Mouse (Mus musculus) lung, postnatal 10 days (tissue): ENCODE data around the gene Prc1.

Experiments
- DNase-seq: peaks from one replicate; pipeline ENCODE4 v3.0.0; 2021

Prc1 gene

DNA sequence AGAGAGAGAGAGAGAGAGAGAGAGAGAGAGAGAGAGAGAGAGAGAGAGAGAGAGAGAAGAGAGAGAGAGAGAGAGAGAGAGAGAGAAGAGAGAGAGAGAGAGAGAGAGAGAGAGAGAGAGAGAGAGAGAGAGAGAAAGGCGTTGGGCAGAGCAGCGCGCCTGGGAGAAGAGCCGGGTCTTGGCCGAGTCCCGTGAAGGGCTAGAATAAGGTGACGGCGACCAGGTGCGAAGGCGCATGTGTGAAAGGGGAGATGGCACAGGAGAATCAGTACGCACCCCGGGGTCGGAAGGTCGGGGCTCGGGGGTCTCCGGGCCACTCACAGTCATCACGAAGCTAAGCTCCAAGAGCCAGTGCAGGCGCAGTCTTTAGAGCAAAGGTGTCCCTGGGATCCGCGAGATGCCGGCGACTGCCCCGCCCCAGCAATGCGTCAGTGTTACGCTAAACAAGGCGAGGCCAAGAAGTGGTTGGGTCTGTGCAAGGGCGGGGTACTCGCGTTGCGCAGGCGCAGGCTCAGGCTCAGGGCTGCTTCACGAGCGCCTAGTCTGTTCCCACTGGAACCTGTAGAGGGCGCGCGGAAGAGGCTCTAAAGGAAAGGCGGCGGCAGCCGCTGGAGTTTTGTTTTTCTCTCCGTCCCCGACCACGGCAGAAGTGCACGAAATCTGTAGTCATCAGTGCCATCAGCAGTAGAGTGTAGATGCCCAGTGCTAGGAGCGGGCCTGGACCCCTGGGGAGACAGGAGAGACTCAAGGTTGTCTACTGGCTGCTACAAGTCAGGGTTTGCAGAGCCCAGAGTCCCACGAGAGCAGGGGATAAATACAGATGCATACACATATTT lies 45.8 kb downstream of the Prc1 start:
- DNase-seq = peak; percentile 99

DNA sequence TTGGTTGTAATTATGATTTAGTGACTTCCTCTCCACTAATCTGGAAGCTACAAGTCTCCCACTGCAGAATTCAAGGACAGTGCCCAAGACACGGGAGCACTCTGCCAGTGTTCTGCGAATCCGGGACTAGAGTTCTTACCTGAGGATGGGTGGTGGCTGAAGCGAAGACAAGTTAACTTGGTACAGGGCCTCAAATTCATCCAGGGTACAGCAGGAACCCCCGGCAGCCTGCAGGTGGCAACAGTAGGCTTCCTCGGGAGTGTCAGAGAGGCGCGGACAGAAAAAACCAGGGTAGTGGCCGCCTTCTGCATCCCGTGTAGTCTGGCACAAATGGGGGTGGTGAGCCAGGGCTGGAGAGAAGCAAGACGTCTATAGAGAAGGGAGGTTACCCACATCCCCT lies 46.5 kb downstream of the Prc1 start, which contains the start of gene Unc45a:
TSS of gene Unc45a (minus strand) at position 213 of the 400 bp plus-strand sequence.
- DNase-seq = peak; percentile 89

DNA sequence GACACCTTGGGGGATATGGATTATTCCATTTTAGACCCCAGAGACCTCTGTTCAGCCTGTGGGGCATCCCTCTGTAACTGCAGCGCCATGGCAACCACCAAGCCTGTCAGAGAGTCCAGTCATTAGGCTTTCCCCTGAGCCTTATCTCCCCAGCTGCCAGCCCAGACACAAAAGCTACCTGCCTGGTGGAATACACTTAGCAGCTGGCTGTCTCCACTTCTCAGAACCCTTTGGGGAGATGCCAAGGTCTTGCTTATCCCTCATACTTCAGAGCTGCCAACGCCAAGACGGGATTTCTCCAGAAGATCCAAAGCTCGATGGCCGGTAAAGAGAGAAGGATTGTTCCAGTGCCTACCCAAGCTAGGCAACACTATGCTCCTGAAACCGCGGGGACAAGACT lies 47.5 kb downstream of the Prc1 start:
- DNase-seq = no peak

DNA sequence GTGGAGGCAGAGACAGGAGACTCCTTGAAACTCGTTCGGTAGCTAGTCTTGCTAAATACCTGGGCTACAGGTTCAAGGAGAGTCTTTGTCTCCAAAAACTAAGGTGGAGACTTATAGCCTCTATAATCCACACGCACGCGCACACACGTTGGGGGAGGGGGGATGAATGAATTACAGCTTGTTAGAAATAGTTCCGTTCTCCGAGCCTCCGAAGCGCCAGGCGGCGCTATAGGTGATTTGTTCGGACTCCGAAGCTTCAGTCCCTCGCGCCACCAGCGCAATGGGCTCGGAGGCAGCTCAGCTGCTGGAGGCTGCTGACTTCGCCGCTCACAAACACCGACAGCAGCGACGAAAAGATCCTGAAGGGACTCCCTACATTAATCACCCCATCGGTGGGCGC lies 48.6 kb downstream of the Prc1 start, which contains the start of gene Hddc3:
TSS of gene Hddc3 (plus strand) at position 247 of the 400 bp plus-strand sequence.
- peak; percentile 98 for DNase-seq

DNA sequence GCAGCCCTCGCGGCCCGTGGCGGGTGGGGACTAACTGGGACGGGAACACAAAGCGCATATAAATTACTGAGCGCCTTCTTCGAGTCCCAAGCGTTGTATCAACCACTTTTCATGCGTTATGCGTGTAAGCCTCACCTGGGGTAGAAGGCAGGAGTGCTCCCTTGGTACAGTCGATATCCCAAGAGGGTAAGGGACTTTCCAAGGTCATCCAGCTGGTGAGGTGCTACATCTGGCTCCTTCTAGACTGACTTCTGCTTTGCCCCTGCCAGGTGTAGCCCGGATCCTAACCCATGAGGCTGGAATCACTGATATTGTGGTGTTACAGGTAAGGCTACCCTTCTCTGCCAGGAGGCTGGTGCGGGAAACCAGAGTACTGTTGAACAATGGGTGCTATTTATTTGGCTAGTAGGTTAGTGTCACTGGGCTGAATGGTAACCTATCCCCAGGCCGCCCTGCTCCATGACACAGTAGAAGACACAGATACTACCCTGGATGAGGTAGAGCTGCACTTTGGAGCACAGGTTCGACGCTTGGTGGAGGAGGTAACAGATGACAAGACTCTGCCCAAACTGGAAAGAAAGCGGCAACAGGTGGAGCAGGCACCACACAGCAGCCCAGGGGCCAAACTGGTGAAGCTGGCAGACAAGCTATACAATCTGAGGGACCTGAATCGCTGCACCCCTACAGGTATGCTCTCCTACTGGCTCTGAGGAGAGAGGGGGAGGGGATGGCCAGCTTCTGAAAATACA lies 49.2 kb downstream of the Prc1 start:
- DNase-seq = no peak

DNA sequence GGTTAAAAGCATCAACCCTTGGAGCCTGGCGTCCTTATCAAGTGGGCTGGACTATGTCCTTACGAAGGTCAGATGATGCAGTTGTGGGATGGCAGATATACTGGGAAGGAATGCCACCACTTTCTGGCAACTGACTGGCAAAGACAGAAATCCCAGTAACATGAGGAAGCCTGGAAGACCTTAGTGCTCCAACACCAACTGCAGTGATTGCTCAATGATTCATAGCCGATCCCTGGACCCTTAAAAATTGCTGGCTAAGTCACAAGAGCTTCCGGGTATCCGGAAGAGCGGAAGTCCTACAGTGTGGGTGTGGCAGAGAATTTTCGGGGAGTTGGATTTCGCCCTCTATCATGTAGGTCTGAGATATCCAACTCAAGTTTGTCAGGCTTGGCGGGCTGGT lies 51.9 kb downstream of the Prc1 start:
- DNase-seq = no peak

DNA sequence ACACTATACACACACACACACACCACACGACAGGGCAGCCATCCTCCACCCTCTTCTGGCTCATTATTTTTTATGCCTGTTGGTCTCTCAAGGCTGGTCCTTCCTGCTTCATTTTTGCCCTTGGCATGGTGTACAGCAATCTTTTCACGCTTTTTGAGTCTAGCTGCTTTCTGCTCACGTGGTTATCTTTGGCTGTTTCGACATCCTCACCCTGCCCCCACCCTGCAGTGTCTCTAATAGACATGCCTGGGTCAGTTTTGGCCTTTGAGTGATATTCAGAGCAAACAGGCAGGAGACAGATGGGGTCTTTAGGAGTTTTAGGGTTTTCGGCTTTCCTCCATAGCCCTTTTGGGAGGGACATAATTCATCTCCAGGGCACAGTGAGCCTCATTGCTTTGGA lies 52.6 kb downstream of the Prc1 start:
- peak; percentile 52 for DNase-seq

DNA sequence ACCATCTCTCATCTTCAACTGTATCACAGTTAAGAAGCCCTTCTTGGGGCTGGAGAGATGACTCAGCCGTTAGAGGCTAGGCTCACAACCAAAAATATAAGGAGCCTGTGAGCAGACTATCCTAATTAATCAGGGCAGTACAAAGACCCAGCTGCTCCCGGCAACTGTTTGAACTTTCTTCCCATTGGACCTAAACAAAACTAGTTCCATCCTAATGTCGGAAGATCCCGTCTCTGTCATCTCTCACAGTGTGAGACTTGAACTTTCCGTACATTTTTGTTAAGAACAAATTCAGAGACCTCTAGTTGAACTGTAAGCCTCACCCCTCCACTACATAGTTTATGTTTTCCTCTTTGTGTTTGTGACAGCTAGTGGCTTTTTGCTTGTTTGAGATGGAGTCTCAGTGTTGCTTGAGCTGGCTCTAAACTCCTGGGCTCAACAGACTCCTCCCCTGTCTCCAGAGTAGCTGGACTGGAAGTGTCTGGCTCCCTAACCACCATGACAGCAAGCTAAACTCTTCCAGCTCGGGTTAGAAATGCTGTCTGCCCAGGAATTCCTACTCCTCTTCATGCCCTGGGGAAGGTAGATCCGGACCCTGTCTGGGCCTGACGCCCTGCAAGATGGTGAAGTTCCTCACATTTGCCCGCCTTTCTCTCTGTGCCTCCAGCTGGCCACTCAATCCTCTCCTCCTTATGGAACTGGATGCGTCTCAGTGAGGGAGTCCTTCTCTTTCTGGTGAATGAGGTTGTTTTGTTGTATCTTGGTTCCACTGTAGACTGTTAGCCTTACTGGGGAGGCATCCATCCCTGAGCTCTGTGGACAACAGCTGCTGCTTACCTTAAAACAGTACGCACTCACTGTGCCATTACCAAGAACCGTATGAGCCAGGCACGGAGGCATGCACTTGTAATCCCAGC lies 53.7 kb downstream of the Prc1 start:
- DNase-seq = peak; percentile 48

DNA sequence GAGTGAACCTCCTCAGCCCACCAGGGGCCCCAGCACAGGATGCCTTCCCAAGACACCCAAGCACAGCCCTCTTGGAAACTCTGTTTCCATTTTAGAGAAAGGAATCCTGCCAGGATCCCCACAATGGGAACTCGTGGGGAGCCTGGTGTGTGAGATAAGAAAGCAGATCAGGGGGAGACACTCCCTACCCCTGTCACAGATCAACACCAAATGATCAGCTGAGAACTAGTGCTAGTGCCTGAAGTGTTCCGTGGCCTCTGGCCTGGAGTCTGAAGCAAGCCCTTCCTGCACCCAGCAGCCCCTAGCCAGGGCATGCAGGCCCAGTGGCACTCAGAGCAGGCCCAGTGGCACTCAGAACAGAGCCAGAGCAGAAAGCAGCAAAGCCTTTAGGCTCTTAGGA lies 56.6 kb downstream of the Prc1 start:
- DNase-seq = no peak

DNA sequence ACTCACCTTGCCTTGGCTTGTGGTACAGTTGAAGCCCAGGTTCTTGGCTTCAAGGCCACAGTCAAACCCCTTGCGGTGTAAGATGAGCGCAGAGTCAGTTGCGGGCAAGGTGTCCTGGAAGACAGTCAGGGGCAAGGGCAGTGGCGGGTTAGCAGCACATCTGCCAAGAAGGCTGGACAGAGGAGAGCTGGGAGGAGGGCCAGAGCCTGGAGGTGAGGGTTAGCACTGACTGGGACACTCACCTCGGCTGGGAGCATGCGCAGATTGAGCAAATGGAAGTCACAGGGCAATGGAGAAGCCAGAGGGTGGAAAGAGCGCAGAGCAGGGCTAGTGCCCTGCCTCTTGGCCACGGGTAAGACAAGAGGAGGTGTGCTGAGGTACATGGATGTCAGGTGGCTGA lies 58.7 kb downstream of the Prc1 start:
- DNase-seq = no peak

DNA sequence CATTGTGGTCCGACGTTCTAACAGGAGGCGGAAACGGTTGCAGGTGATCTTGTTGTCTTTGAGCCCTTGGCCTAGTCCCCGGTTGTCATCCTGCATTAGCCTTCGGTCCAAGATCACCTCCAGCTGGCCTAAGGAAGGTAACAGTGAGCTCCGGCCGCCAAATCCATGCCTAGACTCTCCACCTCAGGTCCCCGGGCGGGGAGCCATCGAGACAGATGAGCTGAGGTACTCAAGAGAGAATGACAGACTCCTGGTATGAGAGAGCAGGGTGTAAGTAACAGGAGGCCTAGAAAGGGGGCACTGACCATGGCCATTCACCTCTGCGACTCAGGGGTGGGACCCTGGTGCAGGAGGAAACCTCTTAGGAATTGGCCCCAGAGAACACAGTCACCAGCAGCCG lies 62.1 kb downstream of the Prc1 start:
- no peak for DNase-seq

DNA sequence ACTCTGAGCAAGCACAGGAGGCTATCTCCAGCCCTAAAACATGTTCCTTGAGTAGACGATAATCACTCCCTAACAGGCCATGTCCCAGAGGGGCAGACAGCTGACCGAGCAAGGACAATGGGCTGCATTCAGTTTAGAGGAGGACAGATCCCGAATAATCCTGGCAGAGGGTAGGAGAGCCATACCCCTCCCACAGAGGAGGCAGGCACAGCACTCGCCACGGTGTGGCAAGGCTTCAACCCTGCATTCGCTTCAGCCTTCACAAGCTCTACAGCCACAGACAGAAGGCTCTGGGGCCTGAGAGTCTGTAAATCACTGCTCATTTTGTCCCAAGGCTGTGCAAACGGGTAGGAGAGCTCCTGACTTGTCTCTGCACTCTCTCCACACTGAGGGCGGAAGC lies 62.9 kb downstream of the Prc1 start:
- DNase-seq = no peak

DNA sequence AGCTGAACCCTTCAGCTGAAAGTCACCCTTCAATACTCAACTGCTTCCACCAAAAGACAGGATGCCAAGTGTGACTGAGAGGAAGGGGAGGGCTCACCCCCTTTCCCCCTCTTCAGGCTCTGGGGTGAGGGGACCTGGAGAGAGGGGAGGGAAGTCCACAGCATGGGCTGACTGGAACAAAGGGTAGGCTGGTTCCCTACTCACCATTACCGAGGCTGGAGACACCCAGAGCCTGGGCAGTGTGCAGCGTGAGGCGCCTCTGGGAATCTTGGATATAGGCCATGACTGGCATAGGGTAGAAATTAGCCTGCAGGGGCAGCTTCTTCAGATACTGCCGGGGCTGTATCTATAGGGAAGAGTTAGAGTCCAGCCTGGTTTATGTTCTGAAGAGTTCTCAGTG lies 63.8 kb downstream of the Prc1 start:
- no peak for DNase-seq

DNA sequence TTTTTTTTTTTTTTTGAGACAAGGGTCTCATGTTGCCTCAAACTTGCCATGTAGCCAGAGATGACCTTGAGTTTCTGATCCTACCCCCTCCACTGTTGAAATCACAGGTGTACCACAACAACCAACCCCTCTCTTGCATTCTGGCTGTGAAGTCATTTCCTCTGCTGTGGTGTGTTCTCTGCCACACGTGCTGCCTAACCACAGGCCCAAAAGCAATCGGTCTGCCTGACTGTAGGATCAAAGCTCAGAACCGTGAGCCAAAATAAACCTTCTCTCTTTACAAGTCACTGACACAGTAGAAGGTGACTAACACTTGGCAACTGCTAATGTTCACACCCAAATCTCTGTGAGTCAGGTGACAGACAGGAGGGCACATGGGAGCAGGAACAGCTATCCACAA lies 66.2 kb downstream of the Prc1 start:
- DNase-seq = no peak

DNA sequence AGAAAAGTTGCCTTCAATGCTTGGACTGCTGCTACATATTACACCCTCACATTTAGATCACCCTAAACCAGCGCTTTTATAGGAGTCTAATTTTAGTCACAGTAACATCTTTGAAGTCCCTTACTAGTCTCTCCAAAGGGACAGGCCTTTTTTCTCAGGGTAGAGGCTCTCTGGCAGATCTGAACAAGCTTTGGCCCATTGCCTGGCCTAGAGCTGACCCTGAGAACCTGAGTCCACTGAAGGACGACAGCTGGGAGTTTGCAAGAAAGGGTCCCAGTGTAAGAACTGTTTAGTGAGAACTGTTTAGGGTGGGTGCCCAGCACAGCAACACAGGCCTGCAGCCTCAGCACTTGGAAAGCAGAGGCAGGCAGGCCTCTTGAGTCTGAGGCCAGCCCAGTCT lies 71.5 kb downstream of the Prc1 start:
- peak; percentile 51 for DNase-seq
